Mouse (Mus musculus): ENCODE results near the gene Rpf1. TPM values are rescaled to one million over a fixed set of nuclear protein-coding genes. Genes with fewer than 3 reads are reported as not detected.

Rpf1 gene
- polyA plus RNA-seq (2014; fragmentation: Illumina TruSeq; extraction: RNeasy Lipid Tissue Mini Kit (QIAGEN cat#74804)): 175 TPM

GRCm38 (mm10) chr3:146520798-146521651 lies at the start of gene Rpf1:
Rpf1 (minus strand) TSS chr3:146521429.

GRCm38 (mm10) chr3:146570148-146570782 lies 49.0 kb upstream of the Rpf1 start, which contains the start of gene Uox:
Uox (plus strand) TSS chr3:146570426.

GRCm38 (mm10) chr3:146499431-146500002 lies 21.7 kb downstream of the Rpf1 start, which contains the start of the genes Spata1 and Gng5:
Spata1 (minus strand) TSS chr3:146499753.
Gng5 (plus strand) TSS chr3:146499807.

Other genes starting within 250 kb of the Rpf1 start
- 38.6 TPM for gene Ssx2ip, start 116.8 kb downstream of the Rpf1 start, polyA plus RNA-seq (2014; fragmentation: Illumina TruSeq; extraction: RNeasy Lipid Tissue Mini Kit (QIAGEN cat#74804))
- 44.8 TPM for gene Ctbs, start 71.6 kb downstream of the Rpf1 start, polyA plus RNA-seq (2014; fragmentation: Illumina TruSeq; extraction: RNeasy Lipid Tissue Mini Kit (QIAGEN cat#74804))
- gene Spata1, start 21.7 kb downstream of the Rpf1 start, polyA plus RNA-seq (2014; fragmentation: Illumina TruSeq; extraction: RNeasy Lipid Tissue Mini Kit (QIAGEN cat#74804)): 5.8 TPM
- 1,167 TPM for gene Gng5, start 21.6 kb downstream of the Rpf1 start, polyA plus RNA-seq (2014; fragmentation: Illumina TruSeq; extraction: RNeasy Lipid Tissue Mini Kit (QIAGEN cat#74804))
- gene Uox, start 49.0 kb upstream of the Rpf1 start, polyA plus RNA-seq (2014; fragmentation: Illumina TruSeq; extraction: RNeasy Lipid Tissue Mini Kit (QIAGEN cat#74804)): 9.7 TPM
- not detected for gene Dnase2b, start 94.2 kb upstream of the Rpf1 start, polyA plus RNA-seq (2014; fragmentation: Illumina TruSeq; extraction: RNeasy Lipid Tissue Mini Kit (QIAGEN cat#74804))
- not detected for gene 4930503B20Rik, start 129.9 kb upstream of the Rpf1 start, polyA plus RNA-seq (2014; fragmentation: Illumina TruSeq; extraction: RNeasy Lipid Tissue Mini Kit (QIAGEN cat#74804))
- gene Samd13, start 164.2 kb upstream of the Rpf1 start, polyA plus RNA-seq (2014; fragmentation: Illumina TruSeq; extraction: RNeasy Lipid Tissue Mini Kit (QIAGEN cat#74804)): 0.57 TPM